Mouse (Mus musculus): ENCODE results near the gene Fmo4.
"Not testable (repeated sequence)": the region's sequence is repeated elsewhere in the genome, so short reads cannot be mapped to it uniquely, and the experiment has no call there.

The Fmo4 gene

DNA sequence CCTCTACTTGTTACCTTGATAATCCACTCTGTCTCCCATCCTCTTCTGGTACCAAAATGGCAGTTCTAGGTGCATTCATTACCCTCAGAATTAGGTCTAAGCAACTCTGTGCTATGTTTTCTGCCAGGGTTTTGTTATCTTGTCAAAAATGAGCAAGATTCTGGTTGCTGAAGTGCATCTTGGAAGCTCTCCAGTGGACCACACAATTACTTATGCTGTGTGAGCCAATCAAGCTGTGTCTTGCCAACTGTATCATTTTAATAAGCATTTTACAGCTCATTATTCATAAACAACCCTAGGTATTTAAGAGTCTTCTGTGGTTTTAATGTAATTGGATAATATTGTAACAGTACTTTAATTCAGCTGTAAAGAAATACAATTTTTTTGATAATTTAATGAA is 17.3 kb downstream of the Fmo4 start:
- DNase-seq (ENCODE audit: low read depth, low spot score): no peak

DNA sequence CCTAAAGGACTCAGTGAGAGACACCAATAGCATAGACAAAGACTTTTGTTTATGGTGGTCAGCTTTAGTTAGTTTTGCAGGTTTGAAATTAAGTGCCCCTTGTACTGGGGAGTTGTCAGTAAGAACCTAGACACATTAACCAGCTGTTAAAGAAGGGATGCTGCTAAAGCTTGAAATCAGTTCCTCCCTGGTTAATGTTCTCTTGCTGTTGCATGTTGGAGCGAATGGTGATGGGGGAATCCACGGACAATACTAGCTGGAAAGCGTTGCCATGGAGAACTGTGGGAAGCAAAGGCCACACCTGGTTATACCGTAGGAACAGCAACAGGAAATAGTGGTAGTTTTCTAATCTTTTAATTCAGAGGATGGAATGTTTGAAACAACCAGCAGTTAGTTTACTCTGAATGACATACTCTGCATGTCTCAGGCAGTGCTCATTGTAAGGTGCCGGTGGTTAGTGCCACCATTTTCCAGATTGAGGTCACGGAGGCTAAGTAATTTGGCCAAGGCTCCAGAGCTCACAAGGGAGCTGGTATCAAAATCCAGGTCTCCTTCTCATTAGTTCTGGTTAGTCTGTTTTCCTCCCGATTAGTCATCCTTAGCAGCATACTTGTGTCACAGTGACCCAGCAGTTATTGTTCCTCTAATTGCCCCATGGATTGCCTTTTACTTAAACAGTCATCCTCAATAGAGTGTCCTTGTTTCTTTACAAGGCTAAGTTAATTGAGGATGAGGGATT is 21.3 kb downstream of the Fmo4 start:
- no peak for DNase-seq (ENCODE audit: low read depth, low spot score)

DNA sequence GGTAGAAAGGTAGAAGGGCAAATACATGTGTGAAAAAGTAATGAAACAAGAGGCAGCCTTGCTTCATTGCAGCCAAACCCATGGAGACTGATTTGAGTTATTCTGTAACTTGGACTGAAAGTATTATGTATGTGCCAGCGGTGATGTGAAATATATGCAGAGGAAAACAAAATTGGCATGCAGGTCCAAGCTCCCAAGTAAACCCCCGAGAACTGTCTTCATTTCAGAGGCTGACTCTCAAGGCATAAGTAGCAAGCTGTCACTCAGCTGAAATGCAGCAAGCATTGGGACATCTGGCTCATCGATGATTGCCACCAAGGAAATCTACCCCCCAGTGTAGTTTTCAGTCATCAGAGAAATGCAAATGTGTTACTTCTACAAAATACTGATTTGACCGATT is 28.6 kb downstream of the Fmo4 start:
- no peak for DNase-seq (ENCODE audit: low read depth, low spot score)

DNA sequence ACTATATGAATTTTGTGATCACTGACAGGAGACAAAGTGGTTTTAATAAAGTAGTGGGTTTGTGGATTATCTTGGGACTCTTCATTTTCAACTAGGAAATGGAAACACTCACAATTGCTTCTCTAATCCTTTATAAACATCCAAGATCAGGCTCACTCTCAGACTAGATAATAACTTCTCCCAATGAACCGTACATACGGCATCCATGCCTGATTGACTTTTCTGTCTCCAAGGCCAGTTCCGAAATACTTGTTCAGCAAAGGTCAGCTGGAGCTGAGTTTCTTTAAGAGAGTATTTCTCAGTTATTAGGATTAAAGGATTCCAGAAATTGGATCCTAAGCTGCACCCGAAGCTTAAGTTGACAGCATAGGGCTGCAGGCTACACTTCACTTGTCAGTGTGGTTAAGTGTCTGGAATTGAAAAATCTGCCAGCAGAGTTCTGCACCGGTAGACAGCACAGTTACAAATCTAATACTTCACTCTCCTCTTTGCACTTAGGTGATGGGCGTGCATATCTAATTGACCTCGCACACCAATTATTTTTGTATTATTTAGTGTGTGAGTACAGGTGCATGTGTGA is 30.0 kb downstream of the Fmo4 start:
- no peak for DNase-seq (ENCODE audit: low read depth, low spot score)

DNA sequence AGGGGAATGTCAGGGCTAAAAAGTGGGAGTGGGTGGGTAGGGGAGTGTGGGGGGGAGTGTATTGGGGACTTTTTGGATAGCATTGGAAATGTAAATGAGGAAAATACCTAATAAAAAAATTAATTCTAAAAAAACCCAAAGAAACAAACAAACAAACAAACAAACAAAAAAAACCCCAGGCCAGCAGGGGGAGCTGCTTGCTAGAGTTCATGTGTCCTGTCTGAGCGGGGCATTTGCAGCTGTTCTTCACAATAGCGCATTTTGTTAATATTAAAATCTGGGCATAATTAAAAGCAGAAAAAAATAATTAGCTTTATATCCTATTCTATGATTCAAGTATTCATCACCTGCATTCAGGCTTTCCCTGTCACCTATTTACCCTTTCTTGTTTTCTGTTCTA is 32.7 kb downstream of the Fmo4 start:
- not testable (repeated sequence) for DNase-seq (ENCODE audit: low read depth, low spot score)

DNA sequence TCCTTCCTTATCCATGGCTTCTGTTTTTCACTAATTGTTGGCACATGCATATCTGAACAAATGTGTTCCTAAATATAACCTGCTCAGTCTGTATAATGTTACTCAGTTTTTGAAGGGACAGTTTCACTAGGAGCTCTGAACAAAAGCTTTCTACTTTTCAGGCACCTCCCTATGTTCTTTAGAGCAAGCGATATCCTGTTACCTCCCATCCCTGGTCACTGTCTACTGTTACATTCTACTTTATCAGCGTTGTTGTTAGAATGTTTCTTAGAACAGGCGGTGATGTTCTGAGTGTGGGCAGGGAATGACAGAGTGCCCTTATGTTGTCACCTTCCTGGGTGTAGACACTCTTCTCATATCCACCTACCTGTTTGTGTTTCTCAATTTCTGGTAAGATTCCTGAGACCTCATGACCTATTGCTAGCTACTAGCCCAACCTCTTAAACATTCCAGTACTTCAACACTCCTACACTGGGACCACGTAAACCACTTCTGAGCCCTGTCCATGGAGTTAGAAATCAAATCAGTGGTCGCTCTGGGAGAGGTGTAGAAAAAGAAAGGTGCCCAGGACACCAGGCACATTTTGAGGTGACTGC is 35.7 kb downstream of the Fmo4 start:
- DNase-seq (ENCODE audit: low read depth, low spot score): no peak

DNA sequence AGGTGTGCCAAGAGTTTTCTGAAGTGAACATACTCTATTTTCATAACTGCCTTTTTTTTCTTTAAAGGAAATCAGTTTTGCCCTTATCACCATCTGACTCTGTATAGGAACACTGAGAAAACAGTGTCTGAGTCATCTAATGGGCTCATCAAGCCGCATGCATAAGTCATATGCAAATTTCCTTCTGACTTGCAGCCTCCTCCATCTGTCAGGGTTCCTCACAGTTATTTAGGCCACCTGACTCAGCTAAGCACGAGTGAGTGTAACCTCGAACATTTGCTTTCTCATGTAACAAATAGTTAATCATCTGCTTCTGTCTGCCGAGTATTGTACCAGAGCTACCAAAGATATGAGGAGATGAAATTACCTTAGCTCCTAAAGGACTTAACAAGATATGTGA is 40.1 kb downstream of the Fmo4 start:
- no peak for DNase-seq (ENCODE audit: low read depth, low spot score)

DNA sequence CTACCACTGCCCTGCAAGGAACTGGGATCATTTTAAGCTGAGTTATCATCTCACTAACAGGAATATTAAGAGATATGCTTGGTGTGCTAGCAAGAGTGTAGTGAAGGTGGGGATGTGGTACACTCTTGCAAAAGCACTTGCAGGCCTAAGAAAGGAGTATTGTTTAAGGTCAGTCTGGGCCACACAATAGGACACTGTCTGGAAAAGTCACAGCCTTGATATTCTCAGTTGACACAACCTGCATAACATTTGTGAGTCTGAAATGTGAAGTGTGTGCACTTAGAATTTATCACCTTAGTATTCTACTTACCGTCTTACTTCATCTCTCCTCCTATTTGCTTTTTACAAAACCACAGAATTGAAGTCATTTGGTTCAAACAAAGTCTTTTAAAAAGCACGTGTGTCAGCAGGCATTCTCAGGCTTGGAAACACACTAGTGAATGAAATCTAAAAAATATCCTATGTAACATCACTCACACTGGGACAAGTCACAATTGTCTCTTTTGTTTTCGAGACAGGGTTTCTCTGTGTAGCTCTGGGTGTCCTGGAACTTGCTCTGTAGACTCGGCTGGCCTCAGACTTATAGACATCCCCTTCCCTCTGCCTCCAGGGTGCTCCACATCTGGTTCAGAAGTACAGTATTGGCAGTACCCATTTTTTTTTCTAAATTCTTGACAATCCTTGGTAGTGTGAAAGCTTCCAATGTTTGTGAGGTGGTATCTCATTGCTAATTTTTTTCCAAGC is 42.0 kb downstream of the Fmo4 start:
- peak; percentile 13 for DNase-seq (ENCODE audit: low read depth, low spot score)

DNA sequence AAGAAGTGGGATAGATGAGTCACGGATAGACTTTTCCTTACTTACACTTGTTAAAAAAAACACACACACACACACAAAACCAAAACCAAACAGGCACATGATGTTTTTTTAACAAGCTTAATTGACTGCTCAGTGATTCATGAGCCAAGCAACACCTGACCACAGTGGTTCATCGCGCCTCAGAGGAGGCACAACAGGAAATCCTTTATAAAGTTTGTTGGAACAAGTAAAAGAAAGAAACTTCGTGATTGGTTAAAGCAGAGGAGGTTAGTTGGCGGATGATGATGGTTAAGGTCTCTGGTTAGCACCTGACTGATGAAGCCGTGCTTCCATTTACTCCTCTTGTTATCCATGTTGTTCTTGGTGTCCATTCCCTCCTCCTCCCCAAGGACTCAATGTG is 61.8 kb downstream of the Fmo4 start:
- DNase-seq (ENCODE audit: low read depth, low spot score): no peak

DNA sequence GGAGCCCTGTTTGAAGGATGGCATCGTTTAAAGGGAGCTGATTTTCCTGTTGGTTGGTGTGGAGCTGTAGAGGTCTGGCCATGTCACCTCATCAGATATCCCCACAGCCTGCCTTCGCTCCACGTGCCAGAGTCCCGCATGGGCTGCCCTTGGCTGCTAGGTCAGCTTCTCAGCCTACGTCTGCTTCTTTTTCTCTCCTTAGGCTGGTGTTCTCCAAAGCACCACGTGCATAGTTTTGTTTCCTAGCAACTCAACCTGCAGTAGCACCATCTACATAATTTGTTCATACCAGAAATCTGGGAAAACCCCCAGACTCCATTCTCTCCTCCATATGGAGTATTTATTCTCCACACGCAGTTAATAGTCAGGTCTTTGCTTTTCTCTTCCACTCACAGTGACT is 64.2 kb downstream of the Fmo4 start:
- no peak for DNase-seq (ENCODE audit: low read depth, low spot score)

DNA sequence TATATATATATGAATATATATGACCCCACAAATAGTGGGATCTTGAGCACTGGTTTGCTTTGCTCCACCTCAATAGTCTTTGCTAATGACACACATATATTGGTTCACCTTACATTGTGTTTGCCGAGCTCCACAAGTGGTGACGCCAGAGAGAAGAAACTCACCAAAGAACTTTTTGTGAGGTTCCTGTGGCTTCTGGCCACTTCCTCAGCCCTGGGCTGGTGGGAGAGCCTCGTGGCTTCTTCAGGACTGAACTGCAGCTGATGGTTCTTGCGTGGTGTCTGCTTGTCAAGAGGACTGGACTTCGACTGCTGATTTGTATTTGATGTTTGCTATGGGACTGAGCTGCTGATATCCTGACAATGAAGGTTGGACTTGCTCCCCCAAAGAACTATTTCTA is 65.0 kb downstream of the Fmo4 start:
- no peak for DNase-seq (ENCODE audit: low read depth, low spot score)
